Mouse (Mus musculus): ENCODE measurements around the gene Spsb1. TPM values are rescaled to one million over a fixed set of nuclear protein-coding genes. Genes with fewer than 3 reads are reported as not detected.

The Spsb1 gene
- polyA plus RNA-seq (2014; fragmentation: Nextera tagmentation; extraction: Ambion mirVana) = 7.0 and 7.2 TPM in 2 replicates

GRCm38 (mm10) chr4:149954893-149955439 lies at the start of gene Spsb1:
TSS of gene Spsb1 (minus strand) at chr4:149955043.
- Histone ChIP-seq H3K9me3 (ENCODE audit: control insufficient read depth, low read length) (no peaks in the 10 kb centered on the region), H3K36me3 (replicated peaks; ENCODE audit: control insufficient read depth, insufficient read depth) (no peaks in the 10 kb centered on the region), H3K4me2 (replicated peaks) (peak within 1 kb of the TSS; percentile 95), H3K27me3 (ENCODE audit: control insufficient read depth, insufficient read depth, low read length) (peaks cover 38% of the 10 kb centered on the region), H3K27ac (no peak within 1 kb of the TSS), H3K4me3 (replicated peaks; ENCODE audit: low read length) (peak within 1 kb of the TSS; percentile 60), H3K4me1 (replicated peaks; ENCODE audit: control insufficient read depth, insufficient read depth, low read length) (peaks cover 13% of the 10 kb centered on the region), H3K9ac (peak within 1 kb of the TSS; percentile 74)
- peak; percentile 83 for ATAC-seq (ENCODE audit: low FRiP score)
- DNase-seq (ENCODE audit: low spot score) = peak; percentile 84
- under 1% methylated on average over 43 of the region's 51 CpGs for WGBS

- Histone ChIP-seq H3K4me2 (replicated peaks) (no peak overlapping the region), H3K27me3 (ENCODE audit: control insufficient read depth, insufficient read depth, low read length) (no peaks in the 10 kb centered on the region), H3K4me3 (replicated peaks; ENCODE audit: low read length) (no peak overlapping the region), H3K27ac (no peak overlapping the region), H3K9me3 (ENCODE audit: control insufficient read depth, low read length) (no peaks in the 10 kb centered on the region), H3K36me3 (replicated peaks; ENCODE audit: control insufficient read depth, insufficient read depth) (no peaks in the 10 kb centered on the region), H3K9ac (no peak overlapping the region), H3K4me1 (replicated peaks; ENCODE audit: control insufficient read depth, insufficient read depth, low read length) (0 out of 2 replicates have a peak, but pooled peaks cover 6% of the 10 kb centered on the region)
- 94% methylated on average over 4 of the region's 4 CpGs for WGBS
- no peak for DNase-seq (ENCODE audit: low spot score)
- no peak for ATAC-seq (ENCODE audit: low FRiP score)
These were observed 48.8 kb upstream of the Spsb1 start for GRCm38 (mm10) chr4:150003641-150004040.

- Histone ChIP-seq H3K4me1 (replicated peaks; ENCODE audit: control insufficient read depth, insufficient read depth, low read length) (0 out of 2 replicates have a peak, but pooled peaks cover 4% of the 10 kb centered on the region), H3K4me3 (replicated peaks; ENCODE audit: low read length) (no peak overlapping the region), H3K4me2 (replicated peaks) (no peak overlapping the region), H3K9me3 (ENCODE audit: control insufficient read depth, low read length) (no peaks in the 10 kb centered on the region), H3K27ac (no peak overlapping the region), H3K27me3 (ENCODE audit: control insufficient read depth, insufficient read depth, low read length) (no peaks in the 10 kb centered on the region), H3K9ac (no peak overlapping the region), H3K36me3 (replicated peaks; ENCODE audit: control insufficient read depth, insufficient read depth) (no peaks in the 10 kb centered on the region)
- WGBS = 69% methylated on average over 7 of the region's 7 CpGs
- ATAC-seq (ENCODE audit: low FRiP score) (no peak), DNase-seq (ENCODE audit: low spot score) (no peak)
These were observed 48.3 kb upstream of the Spsb1 start for GRCm38 (mm10) chr4:150003021-150003580.

GRCm38 (mm10) chr4:150002021-150002528 lies 47.2 kb upstream of the Spsb1 start:
- Histone ChIP-seq H3K36me3 (replicated peaks; ENCODE audit: control insufficient read depth, insufficient read depth) (no peaks in the 10 kb centered on the region), H3K9me3 (ENCODE audit: control insufficient read depth, low read length) (no peaks in the 10 kb centered on the region), H3K4me2 (replicated peaks) (no peak overlapping the region), H3K4me3 (replicated peaks; ENCODE audit: low read length) (no peak overlapping the region), H3K9ac (no peak overlapping the region), H3K4me1 (replicated peaks; ENCODE audit: control insufficient read depth, insufficient read depth, low read length) (no peaks in the 10 kb centered on the region), H3K27ac (no peak overlapping the region), H3K27me3 (ENCODE audit: control insufficient read depth, insufficient read depth, low read length) (no peaks in the 10 kb centered on the region)
- no peak for ATAC-seq (ENCODE audit: low FRiP score)
- WGBS = 74% methylated on average over 12 of the region's 12 CpGs
- DNase-seq (ENCODE audit: low spot score) = no peak

- Histone ChIP-seq H3K27me3 (ENCODE audit: control insufficient read depth, insufficient read depth, low read length) (no peaks in the 10 kb centered on the region), H3K9me3 (ENCODE audit: control insufficient read depth, low read length) (no peaks in the 10 kb centered on the region), H3K27ac (no peak overlapping the region), H3K4me2 (replicated peaks) (no peak overlapping the region), H3K4me3 (replicated peaks; ENCODE audit: low read length) (no peak overlapping the region), H3K36me3 (replicated peaks; ENCODE audit: control insufficient read depth, insufficient read depth) (no peaks in the 10 kb centered on the region), H3K4me1 (replicated peaks; ENCODE audit: control insufficient read depth, insufficient read depth, low read length) (no peaks in the 10 kb centered on the region), H3K9ac (no peak overlapping the region)
- ATAC-seq (ENCODE audit: low FRiP score) (no peak), DNase-seq (ENCODE audit: low spot score) (no peak)
- 76% methylated on average over 10 of the region's 10 CpGs for WGBS
These were observed 46.5 kb upstream of the Spsb1 start for GRCm38 (mm10) chr4:150001221-150001860.

GRCm38 (mm10) chr4:149999931-150000555 lies 45.2 kb upstream of the Spsb1 start:
- DNase-seq (ENCODE audit: low spot score) (no peak), ATAC-seq (ENCODE audit: low FRiP score) (no peak)
- Histone ChIP-seq H3K4me1 (replicated peaks; ENCODE audit: control insufficient read depth, insufficient read depth, low read length) (no peaks in the 10 kb centered on the region), H3K27ac (no peak overlapping the region), H3K36me3 (replicated peaks; ENCODE audit: control insufficient read depth, insufficient read depth) (no peaks in the 10 kb centered on the region), H3K9me3 (ENCODE audit: control insufficient read depth, low read length) (no peaks in the 10 kb centered on the region), H3K4me3 (replicated peaks; ENCODE audit: low read length) (no peak overlapping the region), H3K4me2 (replicated peaks) (no peak overlapping the region), H3K27me3 (ENCODE audit: control insufficient read depth, insufficient read depth, low read length) (no peaks in the 10 kb centered on the region), H3K9ac (no peak overlapping the region)
- WGBS = 91% methylated on average over 15 of the region's 15 CpGs

- H3K27me3 ChIP-seq (ENCODE audit: control insufficient read depth, insufficient read depth, low read length) = no peaks in the 10 kb centered on the region
- ATAC-seq (ENCODE audit: low FRiP score) (no peak), DNase-seq (ENCODE audit: low spot score) (no peak)
- no peaks in the 10 kb centered on the region for H3K36me3 ChIP-seq (replicated peaks; ENCODE audit: control insufficient read depth, insufficient read depth)
- no peak overlapping the region for H3K4me3 ChIP-seq (replicated peaks; ENCODE audit: low read length)
- WGBS = 68% methylated on average over 9 of the region's 9 CpGs
- H3K4me1 ChIP-seq (replicated peaks; ENCODE audit: control insufficient read depth, insufficient read depth, low read length) = no peaks in the 10 kb centered on the region
- no peaks in the 10 kb centered on the region for H3K9me3 ChIP-seq (ENCODE audit: control insufficient read depth, low read length)
- H3K9ac ChIP-seq = no peak overlapping the region
- no peak overlapping the region for H3K27ac ChIP-seq
- H3K4me2 ChIP-seq (replicated peaks) = no peak overlapping the region
These were observed 44.7 kb upstream of the Spsb1 start for GRCm38 (mm10) chr4:149999510-149999900.

- no peaks in the 10 kb centered on the region for H3K9me3 ChIP-seq (ENCODE audit: control insufficient read depth, low read length)
- H3K27me3 ChIP-seq (ENCODE audit: control insufficient read depth, insufficient read depth, low read length) = no peaks in the 10 kb centered on the region
- ATAC-seq (ENCODE audit: low FRiP score) (no peak), DNase-seq (ENCODE audit: low spot score) (no peak)
- no peak overlapping the region for H3K9ac ChIP-seq
- WGBS = 82% methylated on average over 14 of the region's 14 CpGs
- no peak overlapping the region for H3K27ac ChIP-seq
- H3K4me2 ChIP-seq (replicated peaks) = no peak overlapping the region
- H3K4me1 ChIP-seq (replicated peaks; ENCODE audit: control insufficient read depth, insufficient read depth, low read length) = no peaks in the 10 kb centered on the region
- no peaks in the 10 kb centered on the region for H3K36me3 ChIP-seq (replicated peaks; ENCODE audit: control insufficient read depth, insufficient read depth)
- H3K4me3 ChIP-seq (replicated peaks; ENCODE audit: low read length) = no peak overlapping the region
These were observed 44.1 kb upstream of the Spsb1 start for GRCm38 (mm10) chr4:149998786-149999509.

GRCm38 (mm10) chr4:149997999-149998398 lies 43.2 kb upstream of the Spsb1 start:
- no peak overlapping the region for H3K4me2 ChIP-seq (replicated peaks)
- H3K4me3 ChIP-seq (replicated peaks; ENCODE audit: low read length) = no peak overlapping the region
- no peak overlapping the region for H3K9ac ChIP-seq
- H3K4me1 ChIP-seq (replicated peaks; ENCODE audit: control insufficient read depth, insufficient read depth, low read length) = no peaks in the 10 kb centered on the region
- H3K9me3 ChIP-seq (ENCODE audit: control insufficient read depth, low read length) = no peaks in the 10 kb centered on the region
- WGBS = 83% methylated on average over 10 of the region's 10 CpGs
- no peak overlapping the region for H3K27ac ChIP-seq
- H3K27me3 ChIP-seq (ENCODE audit: control insufficient read depth, insufficient read depth, low read length) = no peaks in the 10 kb centered on the region
- H3K36me3 ChIP-seq (replicated peaks; ENCODE audit: control insufficient read depth, insufficient read depth) = no peaks in the 10 kb centered on the region
- DNase-seq (ENCODE audit: low spot score) (no peak), ATAC-seq (ENCODE audit: low FRiP score) (no peak)

Data from hindbrain, embryonic 14.5 days (tissue).